Mouse (Mus musculus) forebrain, postnatal 0 days (tissue): ENCODE data around the gene Cradd. TPM values are rescaled to one million over a fixed set of nuclear protein-coding genes. Genes with fewer than 3 reads are reported as not detected.
A peak's percentile ranks its signal among the peaks of the same experiment; 100 is the strongest.

Source experiments
- ATAC-seq: fragments of 200-750 bp; cut with Nextera tagmentation; 2 replicates; pipeline ENCODE4 v1.8.0; 2017; ENCODE audit warnings: mild to moderate bottlenecking, moderate library complexity
- DNase-seq: peaks from one replicate; pipeline ENCODE4 v3.0.0-alpha.2; 2015
- H3K27ac ChIP-seq: fragments of 300-500 bp; sonication (generic); 2 replicates; pipeline ENCODE4 v1.5.1; 2014; ENCODE audit warnings: low read depth, mild to moderate bottlenecking, antibody characterized with exemption, low read length, moderate library complexity, mixed read lengths
- H3K27me3 ChIP-seq: fragments of 300-500 bp; sonication (generic); 2 replicates; pipeline ENCODE4 v1.6.1; 2014; ENCODE audit warnings: mild to moderate bottlenecking, low read length, mixed read lengths; ENCODE audit not compliant: insufficient read depth
- H3K36me3 ChIP-seq: fragments of 300-500 bp; sonication (generic); 2 replicates; pipeline ENCODE4 v1.6.1; 2014; ENCODE audit warnings: mild to moderate bottlenecking, moderate library complexity; ENCODE audit not compliant: insufficient read depth
- H3K4me1 ChIP-seq: fragments of 300-500 bp; sonication (generic); 2 replicates; pipeline ENCODE4 v1.6.1; 2014; ENCODE audit warnings: antibody characterized with exemption; ENCODE audit not compliant: insufficient read depth
- H3K4me2 ChIP-seq: fragments of 300-500 bp; sonication (generic); 2 replicates; pipeline ENCODE4 v1.6.1; 2014; ENCODE audit warnings: low read depth, mild to moderate bottlenecking, moderate library complexity
- H3K4me3 ChIP-seq: fragments of 300-500 bp; sonication (generic); 2 replicates; pipeline ENCODE4 v1.5.1; 2014; ENCODE audit warnings: low read depth, low read length, mixed read lengths
- H3K9ac ChIP-seq: fragments of 300-500 bp; sonication (generic); 2 replicates; pipeline ENCODE4 v1.6.1; 2014; ENCODE audit warnings: mild to moderate bottlenecking
- H3K9me3 ChIP-seq: fragments of 300-500 bp; sonication (generic); 2 replicates; pipeline ENCODE4 v1.6.1; 2016; ENCODE audit warnings: low read length
- CTCF ChIP-seq: sonication (generic); IDR thresholded peaks from 2 replicates; pipeline ENCODE4 v1.5.1; 2016; ENCODE audit warnings: antibody characterized with exemption, control low read depth, low read depth
- WGBS: fragments of 180-500 bp; shearing (Covaris S2); extraction: QIAGEN DNeasy Blood & Tissue Kit; methylation state at CpG from one replicate; pipeline ENCODE4 v1.1.7; 2014; 5-methylcytosine and 5-hydroxymethylcytosine counted together
- polyA plus RNA-seq: library from polyadenylated mRNA; unstranded; fragments of >200 nt; fragmentation: Nextera tagmentation; extraction: Ambion mirVana; gene quantifications from 2 replicates; pipeline ENCODE4 v1.2.1, GENCODE M21; 2015
- total RNA-seq: library from RNA; depleted of rRNA; stranded (reverse); fragments of >200 nt; gene quantifications from 2 replicates; pipeline ENCODE4 v1.2.3, GENCODE M21; 2014

Cradd gene
- total and polyA plus RNA-seq, 2 experiments from 2014 or later = 8.3 to 10.3 TPM

- peaks cover 9% of the 10 kb centered on the region for H3K4me1 ChIP-seq
- ATAC-seq (peak; percentile 37), DNase-seq (no peak)
- H3K4me2 ChIP-seq = no peak overlapping the region
- no peak for TF ChIP-seq CTCF
- H3K4me3 ChIP-seq = no peak overlapping the region
- no peaks in the 10 kb centered on the region for H3K9me3 ChIP-seq
- no peaks in the 10 kb centered on the region for H3K27me3 ChIP-seq
- no peak overlapping the region for H3K9ac ChIP-seq
- peak overlapping the region; percentile 57 for H3K27ac ChIP-seq
- no peaks in the 10 kb centered on the region for H3K36me3 ChIP-seq
- whole genome bisulfite sequencing = 31% methylated on average over 2 of the region's 2 CpGs
Observed at GRCm38 (mm10) chr10:95238667-95239066, 85.3 kb downstream of the Cradd start.

GRCm38 (mm10) chr10:95236226-95236625, 87.7 kb downstream of the Cradd start:
- H3K27me3 ChIP-seq = no peaks in the 10 kb centered on the region
- TF ChIP-seq CTCF = no peak
- H3K27ac ChIP-seq = no peak overlapping the region
- peaks cover 15% of the 10 kb centered on the region for H3K4me1 ChIP-seq
- no peak overlapping the region for H3K9ac ChIP-seq
- DNase-seq = no peak
- no peaks in the 10 kb centered on the region for H3K9me3 ChIP-seq
- WGBS = 55% methylated on average over 8 of the region's 8 CpGs
- ATAC-seq = no peak
- no peaks in the 10 kb centered on the region for H3K36me3 ChIP-seq
- no peak overlapping the region for H3K4me3 ChIP-seq
- H3K4me2 ChIP-seq = no peak overlapping the region

GRCm38 (mm10) chr10:95234661-95235060, 89.3 kb downstream of the Cradd start:
- Histone ChIP-seq H3K9ac (no peak overlapping the region), H3K4me1 (peaks cover 15% of the 10 kb centered on the region), H3K27ac (no peak overlapping the region), H3K4me2 (no peak overlapping the region), H3K9me3 (no peaks in the 10 kb centered on the region), H3K27me3 (no peaks in the 10 kb centered on the region), H3K36me3 (no peaks in the 10 kb centered on the region), H3K4me3 (no peak overlapping the region)
- no peak for DNase-seq
- no peak for ATAC-seq
- 16% methylated on average over 3 of the region's 3 CpGs for WGBS
- no peak for TF ChIP-seq CTCF

- peak; percentile 4; the same call in 1 of the 2 replicates for TF ChIP-seq CTCF
- ATAC-seq (peak; percentile 56), DNase-seq (no peak)
- Histone ChIP-seq H3K9me3 (no peaks in the 10 kb centered on the region), H3K36me3 (no peaks in the 10 kb centered on the region), H3K9ac (no peak overlapping the region), H3K4me3 (no peak overlapping the region), H3K27ac (no peak overlapping the region), H3K27me3 (no peaks in the 10 kb centered on the region), H3K4me2 (no peak overlapping the region), H3K4me1 (peaks cover 6% of the 10 kb centered on the region; the same call in 1 of the 2 replicates)
- WGBS = 64% methylated on average over 10 of the region's 10 CpGs
Observed at GRCm38 (mm10) chr10:95233044-95233443, 90.9 kb downstream of the Cradd start.

GRCm38 (mm10) chr10:95232554-95232953, 91.4 kb downstream of the Cradd start:
- no peak for DNase-seq

GRCm38 (mm10) chr10:95228192-95228591, 95.7 kb downstream of the Cradd start:
- TF ChIP-seq CTCF = peak; percentile 70
- peak; percentile 84 for DNase-seq
- no peak overlapping the region for H3K27ac ChIP-seq
- no peak overlapping the region for H3K4me3 ChIP-seq
- no peaks in the 10 kb centered on the region for H3K27me3 ChIP-seq
- H3K9me3 ChIP-seq = no peaks in the 10 kb centered on the region
- H3K9ac ChIP-seq = no peak overlapping the region
- WGBS = 37% methylated on average over 6 of the region's 6 CpGs
- no peak overlapping the region for H3K4me2 ChIP-seq
- H3K36me3 ChIP-seq = no peaks in the 10 kb centered on the region
- peak; percentile 89 for ATAC-seq
- peaks cover 6% of the 10 kb centered on the region; the same call in 1 of the 2 replicates for H3K4me1 ChIP-seq

More at GRCm38 (mm10) chr10:95232554-95232953, 91.4 kb downstream of the Cradd start:
- TF ChIP-seq CTCF = no peak
- Histone ChIP-seq H3K27me3 (no peaks in the 10 kb centered on the region), H3K4me3 (no peak overlapping the region), H3K36me3 (no peaks in the 10 kb centered on the region), H3K4me2 (no peak overlapping the region), H3K9ac (no peak overlapping the region), H3K27ac (no peak overlapping the region), H3K4me1 (peaks cover 6% of the 10 kb centered on the region; the same call in 1 of the 2 replicates), H3K9me3 (no peaks in the 10 kb centered on the region)
- no peak for ATAC-seq
- WGBS = 75% methylated on average over 3 of the region's 3 CpGs

GRCm38 (mm10) chr10:95227590-95227989, 96.3 kb downstream of the Cradd start:
- DNase-seq (no peak), ATAC-seq (0 out of 2 replicates have a peak, but pooled peaks have one; percentile 30)
- peak overlapping the region; percentile 24; the same call in 1 of the 2 replicates for H3K27ac ChIP-seq
- H3K9ac ChIP-seq = no peak overlapping the region
- 24% methylated on average over 1 of the region's 1 CpGs for WGBS
- TF ChIP-seq CTCF = no peak
- H3K4me2 ChIP-seq = no peak overlapping the region
- peaks cover under 1% of the 10 kb centered on the region; the same call in 1 of the 2 replicates for H3K4me1 ChIP-seq
- no peaks in the 10 kb centered on the region for H3K27me3 ChIP-seq
- H3K9me3 ChIP-seq = no peaks in the 10 kb centered on the region
- H3K36me3 ChIP-seq = no peaks in the 10 kb centered on the region
- H3K4me3 ChIP-seq = no peak overlapping the region
